Mouse (Mus musculus) liver, embryonic 14.5 days (tissue): ENCODE results near the gene Gins1. TPM values are rescaled to one million over a fixed set of nuclear protein-coding genes. Genes with fewer than 3 reads are reported as not detected.

Experiments
- ATAC-seq: fragments of 200-750 bp; cut with Nextera tagmentation; 2 replicates; pipeline ENCODE4 v1.8.0; 2017; ENCODE audit warnings: moderate number of reproducible peaks, mild to moderate bottlenecking, moderate library complexity; ENCODE audit not compliant: insufficient read depth
- DNase-seq, 3 experiments: peaks; one replicate each; pipeline ENCODE4 v3.0.0-alpha.2; 2012 to 2013; ENCODE audit warnings: low read depth in 3 of 3, low spot score in 3 of 3
- H3K27ac ChIP-seq: fragments of 300-500 bp; sonication (generic); 2 replicates; pipeline ENCODE4 v1.5.1; 2014; ENCODE audit warnings: moderate library complexity, mild to moderate bottlenecking, control low read depth, inconsistent platforms
- H3K27me3 ChIP-seq: fragments of 300-500 bp; sonication (generic); 2 replicates; pipeline ENCODE4 v1.6.1; 2014; ENCODE audit warnings: mild to moderate bottlenecking, low read length, moderate library complexity; ENCODE audit not compliant: control insufficient read depth, insufficient read depth
- H3K36me3 ChIP-seq: fragments of 300-500 bp; sonication (generic); replicated peaks from 2 replicates; pipeline ENCODE4 v1.6.1; 2014; ENCODE audit warnings: low read depth; ENCODE audit not compliant: control insufficient read depth, insufficient read depth
- H3K4me1 ChIP-seq, 2 experiments: fragments of 200-500 bp in 1 of 2; fragments of 300-500 bp in 1 of 2; sonication (generic) in 1 of 2; replicated peaks; 2 replicates each; pipeline ENCODE4 v1.6.1; 2012 to 2014; ENCODE audit warnings: antibody characterized with exemption in 1 of 2, inconsistent platforms in 1 of 2, low read length in 1 of 2; ENCODE audit not compliant: control insufficient read depth in 2 of 2, insufficient read depth in 2 of 2
- H3K4me2 ChIP-seq: fragments of 300-500 bp; sonication (generic); 2 replicates; pipeline ENCODE4 v1.6.1; 2014; ENCODE audit warnings: low read depth, mild to moderate bottlenecking, control low read depth, moderate library complexity
- H3K4me3 ChIP-seq, 2 experiments: fragments of 200-500 bp in 1 of 2; fragments of 300-500 bp in 1 of 2; sonication (generic) in 1 of 2; 2 replicates each; pipeline ENCODE4 v1.5.1; 2012 to 2014; ENCODE audit warnings: low read depth in 2 of 2, low read length in 2 of 2, mild to moderate bottlenecking in 2 of 2, control low read depth in 1 of 2, inconsistent platforms in 1 of 2, moderate library complexity in 1 of 2; ENCODE audit not compliant: insufficient read depth in 1 of 2
- H3K9ac ChIP-seq: fragments of 300-500 bp; sonication (generic); replicated peaks from 2 replicates; pipeline ENCODE4 v1.6.1; 2014; ENCODE audit warnings: mild to moderate bottlenecking, control low read depth, moderate library complexity
- H3K9me3 ChIP-seq: fragments of 300-500 bp; sonication (generic); 2 replicates; pipeline ENCODE4 v1.6.1; 2016; ENCODE audit warnings: low read length, mixed read lengths; ENCODE audit not compliant: control insufficient read depth
- CTCF ChIP-seq: IDR thresholded peaks from 2 replicates; pipeline ENCODE4 v1.5.1; 2016; ENCODE audit warnings: antibody characterized with exemption, low read depth, control low read depth
- EP300 ChIP-seq: IDR thresholded peaks from 2 replicates; pipeline ENCODE4 v1.6.1; 2016; ENCODE audit warnings: antibody characterized with exemption, low read depth
- WGBS: fragments of 180-500 bp; shearing (Covaris S2); extraction: QIAGEN DNeasy Blood & Tissue Kit; methylation state at CpG from one replicate; pipeline ENCODE4 v1.1.7; 2014; ENCODE audit not compliant: insufficient replicate concordance; 5-methylcytosine and 5-hydroxymethylcytosine counted together
- polyA plus RNA-seq, 2 experiments: library from polyadenylated mRNA; depleted of rRNA in 1 of 2; stranded (reverse) in 1 of 2; unstranded in 1 of 2; fragments of >200 nt; fragmentation: Nextera tagmentation in 1 of 2; extraction: Ambion mirVana in 1 of 2; gene quantifications; 2 replicates each; pipeline versions ENCODE4 v1.2.1 to v1.2.3; 2012 to 2014

The Gins1 gene
- polyA plus RNA-seq, 2 experiments = 30.7 to 48.5 TPM

GRCm38 (mm10) chr2:150884779-150885110 lies 20.5 kb upstream of the Gins1 start:
- H3K4me2 ChIP-seq = no peak overlapping the region
- no peaks in the 10 kb centered on the region for H3K27me3 ChIP-seq
- H3K27ac ChIP-seq = no peak overlapping the region
- no peaks in the 10 kb centered on the region for H3K36me3 ChIP-seq
- no peak overlapping the region for H3K4me3 ChIP-seq
- H3K4me1 ChIP-seq = peaks cover 0 to 4% of the 10 kb centered on the region in 2 experiments; a peak in 1 of 4 replicates
- TF ChIP-seq CTCF (no peak), EP300 (no peak)
- no peaks in the 10 kb centered on the region for H3K9me3 ChIP-seq
- no peak for DNase-seq
- 74% methylated on average over 1 of the region's 1 CpGs for WGBS
- no peak overlapping the region for H3K9ac ChIP-seq
- no peak for ATAC-seq

GRCm38 (mm10) chr2:150885814-150886213 lies 19.4 kb upstream of the Gins1 start:
- no peak overlapping the region for H3K4me2 ChIP-seq
- WGBS = 47% methylated on average over 1 of the region's 1 CpGs
- no peak for DNase-seq

GRCm38 (mm10) chr2:150886315-150886714 lies 18.9 kb upstream of the Gins1 start:
- no peaks in the 10 kb centered on the region for H3K36me3 ChIP-seq
- DNase-seq = no peak
- no peaks in the 10 kb centered on the region for H3K9me3 ChIP-seq
- no peak for ATAC-seq
- H3K27me3 ChIP-seq = no peaks in the 10 kb centered on the region
- H3K4me1 ChIP-seq = peaks cover 0 to 4% of the 10 kb centered on the region in 2 experiments; a peak in 1 of 4 replicates
- TF ChIP-seq EP300 (no peak), CTCF (no peak)
- H3K9ac ChIP-seq = no peak overlapping the region
- H3K4me3 ChIP-seq = no peak overlapping the region
- no peak overlapping the region for H3K4me2 ChIP-seq
- no peak overlapping the region for H3K27ac ChIP-seq

More at GRCm38 (mm10) chr2:150885814-150886213, 19.4 kb upstream of the Gins1 start:
- H3K36me3 ChIP-seq = no peaks in the 10 kb centered on the region
- H3K27ac ChIP-seq = no peak overlapping the region
- no peaks in the 10 kb centered on the region for H3K9me3 ChIP-seq
- H3K9ac ChIP-seq = no peak overlapping the region
- ATAC-seq = no peak
- no peaks in the 10 kb centered on the region for H3K27me3 ChIP-seq
- H3K4me1 ChIP-seq = peaks cover 0 to 4% of the 10 kb centered on the region in 2 experiments; a peak in 1 of 4 replicates
- no peak for TF ChIP-seq EP300
- no peak for TF ChIP-seq CTCF
- no peak overlapping the region for H3K4me3 ChIP-seq

GRCm38 (mm10) chr2:150887370-150887769 lies 17.8 kb upstream of the Gins1 start:
- Histone ChIP-seq H3K4me1 (peaks cover 0 to 4% of the 10 kb centered on the region in 2 experiments; a peak in 1 of 4 replicates), H3K27me3 (no peaks in the 10 kb centered on the region), H3K27ac (no peak overlapping the region), H3K9me3 (no peaks in the 10 kb centered on the region), H3K9ac (no peak overlapping the region), H3K36me3 (no peaks in the 10 kb centered on the region), H3K4me2 (no peak overlapping the region), H3K4me3 (no peak overlapping the region)
- ATAC-seq = no peak
- 43% methylated on average over 2 of the region's 2 CpGs for WGBS
- TF ChIP-seq EP300 = no peak
- TF ChIP-seq CTCF = no peak
- no peak for DNase-seq

GRCm38 (mm10) chr2:150894617-150895267 lies 10.5 kb upstream of the Gins1 start:
- H3K36me3 ChIP-seq = no peaks in the 10 kb centered on the region
- no peak overlapping the region for H3K9ac ChIP-seq
- H3K4me3 ChIP-seq = no peak overlapping the region
- TF ChIP-seq CTCF (no peak), EP300 (no peak)
- H3K27me3 ChIP-seq = no peaks in the 10 kb centered on the region
- no peaks in the 10 kb centered on the region for H3K9me3 ChIP-seq
- no peaks in the 10 kb centered on the region for H3K4me1 ChIP-seq
- H3K4me2 ChIP-seq = no peak overlapping the region
- ATAC-seq (no peak), DNase-seq (no peak)
- WGBS = 50% methylated on average over 2 of the region's 2 CpGs
- H3K27ac ChIP-seq = no peak overlapping the region
